Mouse (Mus musculus) kidney, postnatal 4 days (tissue): ENCODE data around the gene Teddm2.

Source experiments
- DNase-seq, 2 experiments: peaks; one replicate each; pipeline ENCODE4 v3.0.0; 2021; ENCODE audit warnings: mixed read lengths in 2 of 2

Gene Teddm2

DNA sequence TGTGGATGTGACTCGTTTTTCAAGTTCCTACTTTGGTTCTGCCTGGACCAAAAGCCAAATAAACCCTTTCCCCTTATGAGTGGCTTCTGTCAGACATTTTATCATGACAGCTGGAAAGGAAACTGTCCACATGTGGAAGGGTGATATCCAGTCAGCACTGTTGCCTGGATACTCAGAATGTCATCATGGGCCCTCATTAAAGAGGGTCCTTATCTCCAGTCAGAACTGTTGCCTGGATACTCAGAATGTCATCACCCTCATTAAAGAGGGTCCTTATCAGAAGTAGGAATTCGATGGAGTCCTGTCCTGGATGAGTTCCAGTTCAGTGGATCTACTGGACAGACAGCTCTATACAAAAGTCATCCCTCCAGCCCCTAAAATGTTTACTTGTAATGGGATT lies 85.8 kb downstream of the Teddm2 start:
- DNase-seq, result no peak

DNA sequence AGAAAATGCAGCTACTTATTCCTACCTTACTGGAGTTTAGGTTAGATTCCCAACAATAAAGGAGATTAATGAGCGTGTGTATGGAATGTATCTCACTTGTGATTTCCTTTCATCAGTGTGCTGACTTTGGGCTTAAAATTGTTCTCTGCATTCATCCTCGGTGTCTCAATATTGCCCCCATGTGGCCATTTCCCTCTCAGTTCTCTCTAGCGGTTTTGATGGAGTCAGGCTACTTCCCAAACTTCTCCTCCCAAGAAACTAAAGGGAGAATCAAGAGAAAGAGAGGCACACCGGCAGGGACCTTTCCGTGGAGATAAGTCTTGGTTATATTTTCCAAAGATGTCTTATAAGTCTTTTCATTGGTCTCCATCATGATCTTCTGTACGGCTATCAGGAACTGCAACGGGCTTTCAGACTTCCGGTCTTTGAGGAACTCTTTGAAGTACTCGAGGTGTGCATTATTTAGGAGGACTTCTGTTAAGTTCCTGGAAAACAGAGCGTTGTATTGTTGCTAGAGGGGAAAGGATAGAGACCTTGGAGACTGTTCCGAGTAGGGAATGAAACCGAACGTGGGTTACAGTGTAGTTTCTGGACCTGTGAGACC lies 92.5 kb downstream of the Teddm2 start:
- DNase-seq, result peak; percentile 72 to 78

DNA sequence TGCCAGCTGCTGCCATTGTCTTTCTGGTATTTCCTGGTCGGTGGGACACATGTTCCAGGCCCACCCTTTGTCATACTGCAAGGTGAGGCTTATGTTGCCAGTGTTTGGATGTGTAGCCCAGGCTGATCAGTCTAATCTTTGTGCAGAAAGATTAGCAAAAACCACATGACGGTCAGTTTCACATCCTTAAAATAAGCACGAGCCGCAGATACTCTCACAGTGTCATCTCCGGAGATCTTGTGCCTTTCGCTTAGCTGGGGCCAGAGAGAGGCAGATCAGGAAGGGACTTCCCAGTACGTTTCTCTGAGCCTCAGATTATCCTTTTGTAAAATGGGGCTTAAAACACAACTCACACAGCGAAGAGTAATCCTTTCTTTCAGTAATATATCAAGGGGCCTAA lies 96.5 kb downstream of the Teddm2 start:
- DNase-seq, result no peak

DNA sequence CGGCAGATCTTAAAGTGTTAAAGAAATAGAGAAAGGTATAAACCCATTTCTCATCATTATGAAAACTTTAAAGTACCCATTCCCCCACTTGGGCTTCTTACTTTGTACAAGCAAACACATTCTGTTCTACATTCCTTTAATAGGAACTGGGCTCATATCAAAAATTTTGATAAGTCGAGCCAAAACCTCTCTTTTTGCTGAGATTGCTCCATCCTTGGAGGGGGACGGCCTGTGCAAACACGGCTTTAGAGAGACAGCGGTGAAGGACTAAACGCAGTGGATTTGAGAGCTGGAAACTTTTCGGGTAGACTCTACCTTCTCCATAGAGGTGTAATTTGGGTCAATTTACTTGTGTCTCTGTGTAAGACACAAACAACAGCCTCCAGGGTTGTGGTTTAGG lies 97.3 kb downstream of the Teddm2 start:
- no peak for DNase-seq
